Mouse (Mus musculus) neutrophil, adult 65 days (primary cell): ENCODE measurements around the gene Kctd8. TPM values are rescaled to one million over a fixed set of nuclear protein-coding genes. Genes with fewer than 3 reads are reported as not detected.

Experiments
- total RNA-seq: library from RNA; stranded (reverse); gene quantifications from 2 replicates; pipeline ENCODE4 v1.2.4, GENCODE M21; 2023

Gene Kctd8
- not detected in 2 replicates for total RNA-seq

DNA sequence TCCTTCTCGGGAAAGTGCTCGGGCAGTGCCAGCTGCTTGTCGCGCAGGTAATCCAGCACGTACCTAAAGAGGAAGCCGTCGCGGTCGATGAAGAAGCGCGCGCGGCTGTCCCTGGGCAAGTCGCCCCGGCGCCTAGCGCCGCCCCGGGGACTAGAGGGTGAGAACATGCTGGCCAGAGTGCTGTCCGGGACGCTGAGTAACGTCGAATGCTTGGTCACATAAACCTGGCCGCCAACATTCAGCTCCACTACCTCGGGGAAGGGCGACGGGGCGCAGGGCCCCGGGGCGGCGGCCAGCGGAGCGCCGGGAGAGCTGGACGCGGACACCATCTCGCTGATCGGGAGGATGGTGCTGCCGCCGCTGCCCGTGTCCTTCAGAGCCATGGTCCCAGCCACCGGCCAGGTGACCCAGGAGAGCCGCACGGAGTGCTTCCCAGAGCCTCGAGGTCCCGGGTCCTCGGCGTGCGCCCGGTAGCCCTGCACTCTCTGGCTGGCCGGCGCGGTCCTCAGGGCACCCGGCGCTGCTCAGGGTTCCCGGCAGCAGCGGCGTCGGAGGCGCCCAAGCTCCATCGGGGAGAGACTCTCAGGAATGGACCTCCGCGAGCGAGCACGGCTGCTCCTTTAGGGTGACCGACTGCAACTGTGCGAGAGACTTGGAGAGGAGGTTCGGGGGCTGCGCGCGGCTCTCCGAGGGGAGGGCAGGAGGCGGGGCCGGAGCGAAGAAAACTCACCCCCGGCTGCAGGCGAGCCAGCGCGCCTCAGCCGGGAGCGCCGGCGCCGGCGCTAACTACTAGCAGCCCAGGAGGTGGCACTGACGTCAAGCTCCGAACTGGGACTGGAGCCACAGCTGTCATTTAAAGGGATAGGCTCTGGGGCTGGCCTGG, at the start of gene Kctd8:
Gene Kctd8, minus strand, starts transcription at position 761 of the 883 bp plus-strand sequence.

Other genes with a start within 250 kb of the Kctd8 start
- not detected in 2 replicates for gene Yipf7, start 201.0 kb upstream of the Kctd8 start, total RNA-seq
- gene Guf1, start 215.2 kb upstream of the Kctd8 start, total RNA-seq, result 7.3 and 8.5 TPM in 2 replicates